Mouse (Mus musculus): Measurements from ENCODE around the gene Pomgnt2. TPM values are rescaled to one million over a fixed set of nuclear protein-coding genes. Genes with fewer than 3 reads are reported as not detected.

Pomgnt2 gene
- total RNA-seq (2023): under 1 TPM; 0.94 to 0.95 TPM

GRCm38 (mm10) chr9:121997010-121997409, at the start of gene Pomgnt2:
Pomgnt2 (minus strand) TSS chr9:121997110.

GRCm38 (mm10) chr9:121950418-121951113, 46.3 kb downstream of the Pomgnt2 start, which contains the start of gene Fam198a:
Fam198a (plus strand) TSS chr9:121950988.

Other genes with a start within 250 kb of the Pomgnt2 start
- gene Zfp651, start 237.8 kb downstream of the Pomgnt2 start, total RNA-seq (2023): under 1 TPM; 0.15 to 0.40 TPM
- not detected for gene Klhl40, start 219.5 kb downstream of the Pomgnt2 start, total RNA-seq (2023)
- gene Hhatl, start 204.6 kb downstream of the Pomgnt2 start, total RNA-seq (2023): not detected
- not detected for gene Ccdc13, start 157.6 kb downstream of the Pomgnt2 start, total RNA-seq (2023)
- 10 to 100 TPM; 28.5 to 29.6 TPM for gene Higd1a, start 138.7 kb downstream of the Pomgnt2 start, total RNA-seq (2023)
- not detected for gene Ackr2, start 98.8 kb downstream of the Pomgnt2 start, total RNA-seq (2023)
- not detected for gene Cyp8b1, start 80.8 kb downstream of the Pomgnt2 start, total RNA-seq (2023)
- gene Fam198a, start 46.1 kb downstream of the Pomgnt2 start, total RNA-seq (2023): not detected
- 100 to 1,000 TPM; 150 to 155 TPM for gene Snrk, start 120.2 kb upstream of the Pomgnt2 start, total RNA-seq (2023)